30 mouse cellular contexts compared by ENCODE assay signal in genomic region chr6:93064366-93064765, GRCm38 (mm10).
A peak's percentile ranks its signal among the peaks of the same experiment; 100 is the strongest.
DNase-seq lines count a peak whose midpoint lies in the region; ATAC-seq and TF ChIP-seq lines count a peak whose summit lies in the region.
"Had no signal": no experiment of that assay in that cellular context is flagged by ENCODE, and none has a peak within 500 bp of the region (broad histone marks: within the 10 kb centered on the region; RNA-seq: fewer than 3 reads in every experiment).

No protein-coding gene starts in this region.

- no peak overlapping the region for H3K9ac ChIP-seq in midbrain, embryonic 11.5 days (ENCODE audit: low read length)
- no peak overlapping the region for H3K9ac ChIP-seq in midbrain, postnatal 0 days (replicated peaks; ENCODE audit: low read length, poor library complexity, severe bottlenecking)
- H3K9ac ChIP-seq in hindbrain, embryonic 16.5 days (ENCODE audit: low read depth, low read length): no peak overlapping the region
- H3K9ac ChIP-seq: forebrain, embryonic 12.5 days; forebrain, postnatal 0 days; heart, embryonic 15.5 days; intestine, embryonic 15.5 days; limb, embryonic 13.5 days; liver, embryonic 13.5 days; neural tube, embryonic 12.5 days; stomach, embryonic 15.5 days had no signal

- no peaks in the 10 kb centered on the region; the same call in 1 of the 2 replicates for H3K9me3 ChIP-seq in midbrain, embryonic 11.5 days (ENCODE audit: control insufficient read depth, low read length)
- no peaks in the 10 kb centered on the region for H3K9me3 ChIP-seq in midbrain, postnatal 0 days (ENCODE audit: low read length)
- H3K9me3 ChIP-seq in hindbrain, embryonic 16.5 days (ENCODE audit: control insufficient read depth, low read length): no peaks in the 10 kb centered on the region
- H3K9me3 ChIP-seq: forebrain, embryonic 12.5 days; heart, embryonic 10.5 days; heart, embryonic 15.5 days; intestine, embryonic 15.5 days; limb, embryonic 13.5 days; liver, embryonic 13.5 days; midbrain, embryonic 10.5 days; neural tube, embryonic 12.5 days; stomach, embryonic 15.5 days had no signal

- H3K27ac ChIP-seq in midbrain, embryonic 11.5 days (ENCODE audit: low read depth, low read length): no peak overlapping the region
- H3K27ac ChIP-seq in midbrain, postnatal 0 days (ENCODE audit: low read depth, low read length): no peak overlapping the region
- no peak overlapping the region for H3K27ac ChIP-seq in hindbrain, embryonic 16.5 days (ENCODE audit: low read depth, low read length)
- H3K27ac ChIP-seq: forebrain, embryonic 12.5 days; heart, embryonic 10.5 days; heart, embryonic 15.5 days; hindbrain, postnatal 0 days; intestine, embryonic 15.5 days; liver, embryonic 13.5 days; midbrain, embryonic 10.5 days; neural tube, embryonic 12.5 days; stomach, embryonic 15.5 days had no signal

- no peak for ATAC-seq in midbrain, embryonic 11.5 days (ENCODE audit: low FRiP score)
- no peak for ATAC-seq in midbrain, postnatal 0 days (ENCODE audit: low FRiP score)
- ATAC-seq in hindbrain, embryonic 16.5 days: no peak
- ATAC-seq: CD4-positive, CD25-positive, alpha-beta regulatory T cell, adult 4 months; forebrain, postnatal 0 days; hindbrain, postnatal 0 days; intestine, embryonic 15.5 days; lung, postnatal 0 days; midbrain, embryonic 16.5 days had no signal

- 92% methylated on average over 7 of the region's 7 CpGs for WGBS in midbrain, embryonic 11.5 days
- WGBS in midbrain, postnatal 0 days: 86% methylated on average over 7 of the region's 7 CpGs
- WGBS in hindbrain, embryonic 16.5 days: 86% methylated on average over 7 of the region's 7 CpGs

- no peak overlapping the region for H3K4me2 ChIP-seq in midbrain, embryonic 11.5 days
- H3K4me2 ChIP-seq in midbrain, postnatal 0 days (ENCODE audit: low read depth, low read length, poor library complexity, severe bottlenecking): no peak overlapping the region
- H3K4me2 ChIP-seq in hindbrain, embryonic 16.5 days (ENCODE audit: low read length): no peak overlapping the region
- H3K4me2 ChIP-seq: forebrain, embryonic 12.5 days; heart, embryonic 15.5 days; intestine, embryonic 15.5 days; limb, embryonic 13.5 days; liver, embryonic 13.5 days; neural tube, embryonic 12.5 days; stomach, embryonic 15.5 days had no signal

- H3K36me3 ChIP-seq in midbrain, embryonic 11.5 days (ENCODE audit: control insufficient read depth, insufficient read depth, low read length): no peaks in the 10 kb centered on the region; the same call in 1 of the 2 replicates
- no peaks in the 10 kb centered on the region for H3K36me3 ChIP-seq in midbrain, postnatal 0 days (ENCODE audit: insufficient read depth, low read length)
- no peaks in the 10 kb centered on the region for H3K36me3 ChIP-seq in hindbrain, embryonic 16.5 days (ENCODE audit: control insufficient read depth, insufficient read depth, low read length)
- H3K36me3 ChIP-seq: forebrain, embryonic 12.5 days; heart, embryonic 10.5 days; heart, embryonic 15.5 days; intestine, embryonic 15.5 days; limb, embryonic 13.5 days; liver, embryonic 13.5 days; midbrain, embryonic 10.5 days; neural tube, embryonic 12.5 days; stomach, embryonic 15.5 days had no signal

- TF ChIP-seq CTCF in midbrain, postnatal 0 days (IDR thresholded peaks at IDR 0.05): no peak

- H3K4me1 ChIP-seq in midbrain, embryonic 11.5 days (ENCODE audit: control insufficient read depth, insufficient read depth, low read length): peaks cover 4% of the 10 kb centered on the region; the same call in 1 of the 2 replicates
- H3K4me1 ChIP-seq in midbrain, postnatal 0 days (ENCODE audit: insufficient read depth, low read length): 0 out of 2 replicates have a peak, but pooled peaks cover 3% of the 10 kb centered on the region
- peaks cover 10% of the 10 kb centered on the region for H3K4me1 ChIP-seq in hindbrain, embryonic 16.5 days (ENCODE audit: control insufficient read depth, insufficient read depth, low read depth, low read length)
- H3K4me1 ChIP-seq: liver, embryonic 13.5 days had no signal

- H3K4me3 ChIP-seq in midbrain, embryonic 11.5 days (ENCODE audit: low read depth, low read length): no peak overlapping the region
- no peak overlapping the region for H3K4me3 ChIP-seq in midbrain, postnatal 0 days (ENCODE audit: low read depth, low read length)
- H3K4me3 ChIP-seq in hindbrain, embryonic 16.5 days (ENCODE audit: low read length): no peak overlapping the region
- H3K4me3 ChIP-seq: erythroblast, embryonic 14.5 days; forebrain, embryonic 12.5 days; heart, embryonic 10.5 days; heart, embryonic 15.5 days; intestine, embryonic 15.5 days; limb, embryonic 13.5 days; liver, embryonic 13.5 days; midbrain, embryonic 10.5 days; myocyte; neural tube, embryonic 12.5 days; stomach, embryonic 15.5 days had no signal

- H3K27me3 ChIP-seq in midbrain, embryonic 11.5 days (ENCODE audit: control insufficient read depth, insufficient read depth, low read length): no peaks in the 10 kb centered on the region
- no peaks in the 10 kb centered on the region for H3K27me3 ChIP-seq in midbrain, postnatal 0 days (ENCODE audit: insufficient read depth, low read length)
- H3K27me3 ChIP-seq in hindbrain, embryonic 16.5 days (replicated peaks; ENCODE audit: control insufficient read depth, insufficient read depth, low read length): no peaks in the 10 kb centered on the region
- H3K27me3 ChIP-seq: forebrain, embryonic 12.5 days; heart, embryonic 15.5 days; intestine, embryonic 15.5 days; limb, embryonic 13.5 days; liver, embryonic 13.5 days; neural tube, embryonic 12.5 days; stomach, embryonic 15.5 days had no signal

- peak; percentile 15 for DNase-seq in kidney, postnatal 10 days
- DNase-seq in kidney, adult 8-10 months: no peak
- peak; percentile 69 for DNase-seq in midbrain, embryonic 11.5 days (ENCODE audit: low spot score, missing footprints)
- DNase-seq in midbrain, postnatal 0 days (ENCODE audit: low spot score): no peak
- DNase-seq in adrenal gland, postnatal 14 days: peak; percentile 19
- DNase-seq in yolk sac, embryonic 10.5 days (ENCODE audit: low spot score): peak; percentile 9
- DNase-seq: cerebellum, adult 2 months; cerebellum, postnatal 14 days; forebrain, postnatal 0 days; kidney, postnatal 25 days; liver, embryonic 13.5 days; lung, adult 18-20 months; right cerebral cortex, postnatal 25 days; thymus, adult 18-20 months; thymus, postnatal 25 days had no signal

Comparison
In these comparisons a context has a peak if more than half of its experiments do, and no peak if none do; other contexts are left out.
1. DNase-seq: peak in kidney, postnatal 10 days (single experiment), midbrain, embryonic 11.5 days (single experiment), adrenal gland, postnatal 14 days (single experiment) and yolk sac, embryonic 10.5 days (single experiment); none in kidney, adult 8-10 months (0 of 2) and midbrain, postnatal 0 days (single experiment).